Mouse (Mus musculus) liver, adult 2 months (tissue): ENCODE results near the gene Sertad2.

Experiments
- CTCF ChIP-seq: fragments of 200-500 bp; IDR thresholded peaks from 2 replicates; pipeline ENCODE4 v1.5.1; 2011; ENCODE audit warnings: low read depth, low read length, control low read depth
- POLR2A ChIP-seq: fragments of 200-500 bp; IDR thresholded peaks from 2 replicates; pipeline ENCODE4 v1.6.1; 2011; ENCODE audit warnings: low read length, control low read depth; ENCODE audit not compliant: insufficient read depth; ENCODE audit errors: extremely low read depth

DNA sequence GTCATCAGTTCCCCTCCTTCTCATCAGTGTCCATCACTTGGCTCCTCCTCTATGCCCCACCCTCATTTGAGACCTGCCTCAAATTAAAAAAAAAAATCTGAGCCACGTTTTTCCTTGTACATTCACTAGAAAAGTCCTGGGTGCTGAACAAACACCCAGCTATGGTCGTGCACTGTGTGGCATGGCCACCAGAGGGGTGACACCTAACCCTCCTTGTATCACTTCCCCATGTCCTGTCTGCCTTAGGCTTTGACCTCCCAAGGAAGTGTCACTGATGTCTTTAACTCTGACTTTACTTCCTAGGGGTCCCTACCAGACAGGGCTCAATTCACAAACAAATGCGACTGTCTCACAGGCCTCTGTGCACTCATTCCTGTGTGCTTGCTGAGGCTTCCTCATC is 42.5 kb upstream of the Sertad2 start:
- TF ChIP-seq POLR2A (no peak), CTCF (peak; percentile 23; the same call in 1 of the 2 replicates)
